Mouse (Mus musculus): ENCODE measurements around the gene Sik1.

- TF ChIP-seq CHD2 (IDR thresholded peaks at IDR 0.05; ENCODE audit: low read depth, low read length) (no peak), MAFK (IDR thresholded peaks at IDR 0.05; ENCODE audit: insufficient read depth, low read depth, low read length) (no peak), ZNF384 (IDR thresholded peaks at IDR 0.05; ENCODE audit: low read depth, low read length) (no peak), HCFC1 (IDR thresholded peaks at IDR 0.05; ENCODE audit: borderline replicate concordance, insufficient read depth, low read length) (no peak)
Measured at GRCm38 (mm10) chr17:31825678-31826077, 29.9 kb downstream of the Sik1 start.

Data from ES-E14 (cell line).